Mouse (Mus musculus): Measurements from ENCODE around the gene Asna1. TPM values are rescaled to one million over a fixed set of nuclear protein-coding genes. Genes with fewer than 3 reads are reported as not detected.

The Asna1 gene
- polyA plus RNA-seq, 1 experiment from 2014 or later, result 33.2 TPM

DNA sequence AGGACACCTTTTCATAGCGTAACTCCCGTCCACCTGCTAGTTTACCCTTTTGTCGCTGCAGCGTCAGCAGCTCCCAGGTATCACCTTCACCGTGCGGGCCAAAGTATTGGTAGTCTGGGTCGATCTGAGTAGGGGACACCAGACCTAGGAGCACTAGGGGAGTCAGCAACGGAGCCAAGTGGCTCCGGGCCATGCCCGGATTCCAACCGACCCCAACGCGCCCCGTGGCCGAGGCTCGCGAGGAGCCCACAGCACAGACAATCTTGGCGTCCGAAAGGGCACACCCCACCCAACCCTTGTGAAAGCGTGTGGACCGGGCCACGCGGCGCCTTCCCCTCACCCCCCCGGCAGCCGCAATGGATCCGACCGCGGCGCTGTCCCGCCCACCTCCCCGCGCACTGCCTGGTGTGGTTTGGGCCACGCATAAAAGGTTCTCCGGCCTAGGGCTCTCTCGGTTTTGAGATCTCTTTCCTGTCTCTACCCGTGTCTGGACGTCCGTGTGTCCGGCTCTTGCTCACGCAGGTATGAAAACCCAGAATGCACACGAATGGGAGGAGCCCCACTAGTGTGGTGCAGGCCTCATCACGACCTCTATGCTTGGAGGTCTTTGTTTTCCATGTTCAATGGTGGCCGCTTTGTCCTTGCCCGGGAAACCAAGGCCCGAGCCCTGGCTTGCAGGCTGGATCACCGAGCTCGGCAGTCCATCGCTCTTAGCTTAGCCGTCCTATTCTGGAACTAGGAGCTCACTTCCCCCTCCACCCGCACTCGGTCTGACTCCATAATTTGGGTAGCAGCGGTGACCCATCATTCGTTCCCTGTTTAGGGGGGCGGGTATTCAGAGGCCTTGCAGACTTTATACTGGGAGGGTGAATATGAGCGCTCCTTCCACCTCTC is 55.6 kb downstream of the Asna1 start, which contains the start of the genes Gm49661, Prdx2 and Rnaseh2a:
Gene Gm49661 (minus strand): TSS at position 193 of the 894 bp plus-strand sequence.
Gene Prdx2 (plus strand): TSS at position 347 of the 894 bp plus-strand sequence.
Gene Rnaseh2a (minus strand): TSS at position 527 of the 894 bp plus-strand sequence.
- WGBS (ENCODE audit: insufficient replicate concordance), result under 1% methylated on average over 56 of the region's 56 CpGs
- H3K27me3 ChIP-seq (ENCODE audit: insufficient read depth, low read length), result no peaks in the 10 kb centered on the region
- H3K4me3 ChIP-seq (ENCODE audit: low read depth, low read length), result peak within 1 kb of the TSS; percentile 83
- H3K9me3 ChIP-seq (ENCODE audit: low read length), result no peaks in the 10 kb centered on the region
- peak within 1 kb of the TSS; percentile 98 for H3K27ac ChIP-seq (ENCODE audit: low read depth)
- H3K4me2 ChIP-seq (ENCODE audit: low read depth, low read length), result peak within 1 kb of the TSS; percentile 96
- TF ChIP-seq EP300 (IDR thresholded peaks at IDR 0.05; ENCODE audit: low read depth) (peak; percentile 48; the same call in 1 of the 2 replicates), CTCF (IDR thresholded peaks at IDR 0.05; ENCODE audit: low read depth) (no peak)
- peaks cover 33% of the 10 kb centered on the region for H3K36me3 ChIP-seq (replicated peaks; ENCODE audit: insufficient read depth, low read length)
- peak; percentile 92 for DNase-seq
- H3K9ac ChIP-seq (replicated peaks), result peak within 1 kb of the TSS; percentile 91
- peaks cover 52% of the 10 kb centered on the region for H3K4me1 ChIP-seq (ENCODE audit: insufficient read depth)
- ATAC-seq, result peak; percentile 64

DNA sequence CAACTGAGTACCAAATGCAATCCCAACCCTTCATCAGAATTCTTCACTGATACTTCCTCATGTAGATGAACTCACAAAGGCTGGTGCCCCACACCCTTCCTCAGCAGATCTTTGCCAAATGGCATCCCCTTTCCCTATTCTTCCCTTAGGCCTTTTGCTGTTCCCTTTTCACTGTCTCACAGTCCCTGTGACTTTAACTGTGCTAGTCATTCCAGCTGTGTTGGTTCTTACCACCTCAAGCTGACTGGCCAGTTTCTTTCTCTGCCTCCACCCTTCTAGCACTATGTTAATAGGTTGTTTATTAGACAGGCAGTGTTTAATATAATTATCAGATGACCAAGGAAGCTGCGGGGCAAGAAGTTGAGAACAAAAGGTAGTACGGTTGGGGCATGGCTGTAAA is 56.4 kb downstream of the Asna1 start:
- ATAC-seq (no peak), DNase-seq (no peak)
- Histone ChIP-seq H3K27me3 (ENCODE audit: insufficient read depth, low read length) (no peaks in the 10 kb centered on the region), H3K9ac (replicated peaks) (peak overlapping the region; percentile 91), H3K27ac (ENCODE audit: low read depth) (peak overlapping the region; percentile 98), H3K4me2 (ENCODE audit: low read depth, low read length) (peak overlapping the region; percentile 96), H3K36me3 (replicated peaks; ENCODE audit: insufficient read depth, low read length) (peaks cover 26% of the 10 kb centered on the region), H3K4me1 (ENCODE audit: insufficient read depth) (peaks cover 45% of the 10 kb centered on the region), H3K9me3 (ENCODE audit: low read length) (no peaks in the 10 kb centered on the region), H3K4me3 (ENCODE audit: low read depth, low read length) (peak overlapping the region; percentile 83)
- TF ChIP-seq EP300 (IDR thresholded peaks at IDR 0.05; ENCODE audit: low read depth) (no peak), CTCF (IDR thresholded peaks at IDR 0.05; ENCODE audit: low read depth) (no peak)
- WGBS (ENCODE audit: insufficient replicate concordance), result 12% methylated on average over 2 of the region's 2 CpGs

Small RNAs within 50 kb of the gene (microRNA-seq; reads per million reads assigned to microRNA genes)
- gene Mir7070, result 1.6 reads per million

Other genes starting within 250 kb of the Asna1 start
- gene Nfix, start 224.9 kb downstream of the Asna1 start, polyA plus RNA-seq (2015; fragmentation: Nextera tagmentation; extraction: Ambion mirVana), result 4.7 and 5.4 TPM in 2 replicates
- 2.4 and 2.5 TPM in 2 replicates for gene Dand5, start 202.5 kb downstream of the Asna1 start, polyA plus RNA-seq (2015; fragmentation: Nextera tagmentation; extraction: Ambion mirVana)
- gene Gadd45gip1, start 193.8 kb downstream of the Asna1 start, polyA plus RNA-seq (2015; fragmentation: Nextera tagmentation; extraction: Ambion mirVana), result 31.9 and 34.9 TPM in 2 replicates
- 154 and 164 TPM in 2 replicates for gene Rad23a, start 184.6 kb downstream of the Asna1 start, polyA plus RNA-seq (2015; fragmentation: Nextera tagmentation; extraction: Ambion mirVana)
- gene Calr, start 178.3 kb downstream of the Asna1 start, polyA plus RNA-seq (2015; fragmentation: Nextera tagmentation; extraction: Ambion mirVana), result 331 and 375 TPM in 2 replicates
- 30.3 and 33.6 TPM in 2 replicates for gene Farsa, start 168.3 kb downstream of the Asna1 start, polyA plus RNA-seq (2015; fragmentation: Nextera tagmentation; extraction: Ambion mirVana)
- 30.6 and 31.2 TPM in 2 replicates for gene Syce2, start 153.2 kb downstream of the Asna1 start, polyA plus RNA-seq (2015; fragmentation: Nextera tagmentation; extraction: Ambion mirVana)
- gene Gcdh, start 131.4 kb downstream of the Asna1 start, polyA plus RNA-seq (2015; fragmentation: Nextera tagmentation; extraction: Ambion mirVana), result 139 and 141 TPM in 2 replicates
- 133 and 149 TPM in 2 replicates for gene Klf1, start 123.4 kb downstream of the Asna1 start, polyA plus RNA-seq (2015; fragmentation: Nextera tagmentation; extraction: Ambion mirVana)
- gene Dnase2a, start 116.7 kb downstream of the Asna1 start, polyA plus RNA-seq (2015; fragmentation: Nextera tagmentation; extraction: Ambion mirVana), result 15.4 and 16.0 TPM in 2 replicates
- 0.07 TPM in 1 of 2 replicates, not detected in the other for gene Mast1, start 87.9 kb downstream of the Asna1 start, polyA plus RNA-seq (2015; fragmentation: Nextera tagmentation; extraction: Ambion mirVana)
- gene Rtbdn, start 78.3 kb downstream of the Asna1 start, polyA plus RNA-seq (2015; fragmentation: Nextera tagmentation; extraction: Ambion mirVana), result 0.09 TPM in 1 of 2 replicates, not detected in the other
- 0.89 TPM in 1 of 2 replicates, not detected in the other for gene Gm49661, start 55.8 kb downstream of the Asna1 start, polyA plus RNA-seq (2015; fragmentation: Nextera tagmentation; extraction: Ambion mirVana)
- gene Prdx2, start 55.7 kb downstream of the Asna1 start, polyA plus RNA-seq (2015; fragmentation: Nextera tagmentation; extraction: Ambion mirVana), result 780 and 831 TPM in 2 replicates
- gene Rnaseh2a, start 55.5 kb downstream of the Asna1 start, polyA plus RNA-seq (2015; fragmentation: Nextera tagmentation; extraction: Ambion mirVana), result 67.1 and 70.8 TPM in 2 replicates
- gene Junb, start 46.6 kb downstream of the Asna1 start, polyA plus RNA-seq (2015; fragmentation: Nextera tagmentation; extraction: Ambion mirVana), result 14.2 and 21.9 TPM in 2 replicates
- 12.0 and 12.2 TPM in 2 replicates for gene Hook2, start 34.7 kb downstream of the Asna1 start, polyA plus RNA-seq (2015; fragmentation: Nextera tagmentation; extraction: Ambion mirVana)
- gene Best2, start 10.8 kb downstream of the Asna1 start, polyA plus RNA-seq (2015; fragmentation: Nextera tagmentation; extraction: Ambion mirVana), result not detected in 2 replicates
- 63.0 and 73.6 TPM in 2 replicates for gene Trir, start 1.5 kb upstream of the Asna1 start, polyA plus RNA-seq (2015; fragmentation: Nextera tagmentation; extraction: Ambion mirVana)
- gene Tnpo2, start 11.6 kb upstream of the Asna1 start, polyA plus RNA-seq (2015; fragmentation: Nextera tagmentation; extraction: Ambion mirVana), result 7.6 and 8.2 TPM in 2 replicates
- 14.4 and 14.9 TPM in 2 replicates for gene Fbxw9, start 34.8 kb upstream of the Asna1 start, polyA plus RNA-seq (2015; fragmentation: Nextera tagmentation; extraction: Ambion mirVana)
- gene Gm5741, start 42.7 kb upstream of the Asna1 start, polyA plus RNA-seq (2015; fragmentation: Nextera tagmentation; extraction: Ambion mirVana), result not detected in 2 replicates
- gene Dhps, start 46.5 kb upstream of the Asna1 start, polyA plus RNA-seq (2015; fragmentation: Nextera tagmentation; extraction: Ambion mirVana), result 24.8 and 27.7 TPM in 2 replicates
- gene Wdr83os, start 55.5 kb upstream of the Asna1 start, polyA plus RNA-seq (2015; fragmentation: Nextera tagmentation; extraction: Ambion mirVana), result 63.5 and 66.8 TPM in 2 replicates
- gene Wdr83, start 56.0 kb upstream of the Asna1 start, polyA plus RNA-seq (2015; fragmentation: Nextera tagmentation; extraction: Ambion mirVana), result 17.6 and 18.4 TPM in 2 replicates
- 42.6 and 44.6 TPM in 2 replicates for gene Man2b1, start 58.0 kb upstream of the Asna1 start, polyA plus RNA-seq (2015; fragmentation: Nextera tagmentation; extraction: Ambion mirVana)
- 2.0 and 5.2 TPM in 2 replicates for gene Zfp791, start 97.8 kb upstream of the Asna1 start, polyA plus RNA-seq (2015; fragmentation: Nextera tagmentation; extraction: Ambion mirVana)
- not detected in 2 replicates for gene Cks1brt, start 126.6 kb upstream of the Asna1 start, polyA plus RNA-seq (2015; fragmentation: Nextera tagmentation; extraction: Ambion mirVana)
- not detected in 2 replicates for gene Olfr371, start 200.7 kb upstream of the Asna1 start, polyA plus RNA-seq (2015; fragmentation: Nextera tagmentation; extraction: Ambion mirVana)

Data from liver, postnatal 0 days (tissue).